Mouse (Mus musculus): ENCODE results near the gene L3hypdh.

GRCm38 (mm10) chr12:72039501-72039900, 45.7 kb downstream of the L3hypdh start:
- no peak for TF ChIP-seq CTCF (IDR thresholded peaks at IDR 0.05; ENCODE audit: low read depth)
- TF ChIP-seq EP300 (IDR thresholded peaks at IDR 0.05; ENCODE audit: low read depth), result no peak
